Mouse (Mus musculus): Measurements from ENCODE around the gene Aqp1. TPM values are rescaled to one million over a fixed set of nuclear protein-coding genes. Genes with fewer than 3 reads are reported as not detected.

The Aqp1 gene
- polyA plus RNA-seq, 1 experiment from 2014 or later: 21.8 TPM

DNA sequence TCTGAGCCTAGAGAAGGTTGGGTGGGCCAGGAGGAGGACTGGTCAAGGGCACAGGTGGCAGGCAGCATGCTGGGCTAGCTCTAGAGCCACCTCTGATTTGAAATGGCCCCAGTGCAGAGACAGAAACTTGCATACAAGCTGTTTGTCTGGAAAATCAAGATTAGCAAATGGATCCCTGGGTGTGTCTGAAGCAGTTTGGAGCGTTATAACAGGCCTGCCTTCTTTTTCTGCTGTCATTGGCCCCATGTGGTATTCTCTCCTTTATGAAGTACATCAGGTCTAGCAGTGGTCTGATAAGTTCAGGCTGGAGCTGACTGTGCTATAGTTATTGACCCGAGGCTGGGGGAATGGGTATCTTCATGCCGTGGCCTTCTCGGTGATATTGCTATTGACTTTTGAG lies 22.3 kb upstream of the Aqp1 start:
- Histone ChIP-seq H3K9me3 (ENCODE audit: control insufficient read depth, low read length) (no peaks in the 10 kb centered on the region), H3K4me2 (ENCODE audit: low read depth, low read length) (no peak overlapping the region), H3K4me1 (ENCODE audit: control insufficient read depth, insufficient read depth, low read length) (peaks cover 4% of the 10 kb centered on the region; the same call in 1 of the 2 replicates), H3K9ac (ENCODE audit: low read depth, low read length) (no peak overlapping the region), H3K4me3 (ENCODE audit: low read length) (no peak overlapping the region), H3K27me3 (replicated peaks; ENCODE audit: control insufficient read depth, insufficient read depth, low read length) (no peaks in the 10 kb centered on the region), H3K36me3 (ENCODE audit: control insufficient read depth, insufficient read depth, low read length) (no peaks in the 10 kb centered on the region), H3K27ac (ENCODE audit: low read length) (no peak overlapping the region)
- 66% methylated on average over 4 of the region's 4 CpGs for WGBS
- peak; percentile 43 for ATAC-seq

DNA sequence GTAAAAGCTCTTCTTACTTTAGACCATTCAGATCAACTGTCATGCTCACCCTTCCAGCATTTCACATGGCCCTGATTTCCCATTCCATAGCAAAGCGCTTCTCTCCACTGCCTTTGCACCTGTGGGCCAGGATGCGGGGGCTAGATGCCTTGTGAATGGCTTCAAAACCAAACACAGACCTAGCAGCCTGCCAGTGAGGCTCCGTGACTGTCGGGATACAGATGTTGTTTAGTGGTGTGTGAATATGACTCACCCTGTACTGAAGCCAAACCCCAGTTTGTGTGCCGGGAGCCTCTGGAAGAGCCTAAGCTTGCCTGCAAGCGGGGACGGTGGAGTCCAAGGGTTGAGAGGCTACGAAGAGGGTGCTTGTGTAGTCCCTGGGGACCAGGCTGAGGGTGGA lies 21.6 kb upstream of the Aqp1 start:
- Histone ChIP-seq H3K4me3 (ENCODE audit: low read length) (no peak overlapping the region), H3K4me1 (ENCODE audit: control insufficient read depth, insufficient read depth, low read length) (peaks cover 9% of the 10 kb centered on the region), H3K9me3 (ENCODE audit: control insufficient read depth, low read length) (no peaks in the 10 kb centered on the region), H3K36me3 (ENCODE audit: control insufficient read depth, insufficient read depth, low read length) (no peaks in the 10 kb centered on the region), H3K4me2 (ENCODE audit: low read depth, low read length) (no peak overlapping the region), H3K9ac (ENCODE audit: low read depth, low read length) (no peak overlapping the region), H3K27me3 (replicated peaks; ENCODE audit: control insufficient read depth, insufficient read depth, low read length) (no peaks in the 10 kb centered on the region), H3K27ac (ENCODE audit: low read length) (no peak overlapping the region)
- WGBS: 72% methylated on average over 8 of the region's 8 CpGs
- ATAC-seq: peak; percentile 34; the same call in 1 of the 2 replicates

DNA sequence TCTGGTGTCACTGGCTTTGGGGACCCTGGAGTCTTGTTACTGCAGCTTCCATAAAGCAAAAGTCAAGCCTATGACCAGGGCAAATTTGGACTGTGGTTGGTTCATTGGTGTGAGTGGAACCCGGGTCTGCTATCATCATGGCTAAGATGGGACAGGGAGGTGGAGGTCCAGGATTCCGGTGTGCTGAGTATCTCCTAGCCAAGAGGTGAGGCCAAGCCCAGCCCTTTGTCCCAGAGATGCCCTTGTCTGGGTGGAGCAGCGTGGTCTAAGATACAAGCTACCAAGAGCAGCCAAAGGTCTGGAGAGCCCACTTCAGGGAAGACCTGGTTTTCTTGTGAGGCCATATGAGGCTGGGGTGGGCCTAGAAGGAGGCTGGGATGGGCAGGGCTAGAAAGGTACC lies 17.6 kb upstream of the Aqp1 start:
- H3K9ac ChIP-seq (ENCODE audit: low read depth, low read length): no peak overlapping the region
- no peak overlapping the region for H3K4me3 ChIP-seq (ENCODE audit: low read length)
- 97% methylated on average over 3 of the region's 3 CpGs for WGBS
- H3K4me1 ChIP-seq (ENCODE audit: control insufficient read depth, insufficient read depth, low read length): peaks cover 24% of the 10 kb centered on the region
- no peak overlapping the region for H3K27ac ChIP-seq (ENCODE audit: low read length)
- no peaks in the 10 kb centered on the region for H3K27me3 ChIP-seq (replicated peaks; ENCODE audit: control insufficient read depth, insufficient read depth, low read length)
- H3K36me3 ChIP-seq (ENCODE audit: control insufficient read depth, insufficient read depth, low read length): no peaks in the 10 kb centered on the region
- no peak for ATAC-seq
- H3K9me3 ChIP-seq (ENCODE audit: control insufficient read depth, low read length): no peaks in the 10 kb centered on the region
- H3K4me2 ChIP-seq (ENCODE audit: low read depth, low read length): no peak overlapping the region

DNA sequence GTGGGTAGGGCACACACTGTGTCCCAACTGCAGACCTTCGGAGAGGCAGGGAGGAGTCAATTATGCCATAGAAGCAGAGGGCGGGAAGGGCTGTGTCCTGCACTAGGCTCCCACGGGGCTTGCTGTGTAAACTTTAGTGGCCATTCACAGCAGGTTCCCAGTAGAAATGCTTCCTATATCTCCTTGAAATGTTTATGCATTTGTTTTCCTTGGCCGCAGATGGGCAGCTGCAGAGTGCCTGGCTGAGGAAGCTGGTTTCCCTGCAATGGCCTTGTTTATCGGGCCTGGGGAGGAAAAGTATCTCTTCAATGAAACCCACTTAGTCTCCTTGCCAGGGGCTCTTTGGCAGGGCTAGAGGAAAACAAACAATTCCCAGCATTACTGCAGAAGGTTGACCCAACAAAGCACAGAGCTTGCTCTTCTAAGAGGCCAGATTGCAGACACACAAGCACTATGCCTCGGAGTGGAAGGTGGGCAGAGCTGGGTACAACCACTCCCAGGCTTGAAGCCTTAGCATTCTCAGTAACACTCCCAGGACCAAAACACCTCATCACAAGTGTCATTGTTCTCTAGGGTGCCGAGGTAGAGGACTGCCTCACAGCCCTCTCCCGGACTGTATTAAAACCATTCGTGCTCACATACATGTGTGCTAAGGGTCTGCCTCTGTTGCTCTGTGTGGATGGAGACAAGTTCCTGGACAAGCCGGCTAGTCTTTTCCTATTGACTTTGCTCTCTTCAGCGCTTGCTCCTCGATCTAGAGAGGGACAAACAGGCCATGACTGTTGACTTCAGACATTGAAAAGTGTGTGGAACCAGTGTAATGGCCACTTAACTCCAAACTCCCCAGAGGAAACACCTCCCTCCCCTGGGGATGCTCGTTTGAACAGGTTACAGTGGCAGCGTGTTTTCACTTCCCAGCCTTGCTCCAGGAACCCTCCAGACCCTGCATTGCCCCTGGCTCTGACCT lies 16.4 kb upstream of the Aqp1 start:
- Histone ChIP-seq H3K9me3 (ENCODE audit: control insufficient read depth, low read length) (no peaks in the 10 kb centered on the region), H3K4me2 (ENCODE audit: low read depth, low read length) (no peak overlapping the region), H3K4me3 (ENCODE audit: low read length) (no peak overlapping the region), H3K36me3 (ENCODE audit: control insufficient read depth, insufficient read depth, low read length) (no peaks in the 10 kb centered on the region), H3K9ac (ENCODE audit: low read depth, low read length) (no peak overlapping the region), H3K4me1 (ENCODE audit: control insufficient read depth, insufficient read depth, low read length) (peaks cover 27% of the 10 kb centered on the region), H3K27ac (ENCODE audit: low read length) (0 out of 2 replicates have a peak overlapping the region, but pooled peaks have one; percentile 7), H3K27me3 (replicated peaks; ENCODE audit: control insufficient read depth, insufficient read depth, low read length) (no peaks in the 10 kb centered on the region)
- 65% methylated on average over 14 of the region's 14 CpGs for WGBS
- no peak for ATAC-seq

DNA sequence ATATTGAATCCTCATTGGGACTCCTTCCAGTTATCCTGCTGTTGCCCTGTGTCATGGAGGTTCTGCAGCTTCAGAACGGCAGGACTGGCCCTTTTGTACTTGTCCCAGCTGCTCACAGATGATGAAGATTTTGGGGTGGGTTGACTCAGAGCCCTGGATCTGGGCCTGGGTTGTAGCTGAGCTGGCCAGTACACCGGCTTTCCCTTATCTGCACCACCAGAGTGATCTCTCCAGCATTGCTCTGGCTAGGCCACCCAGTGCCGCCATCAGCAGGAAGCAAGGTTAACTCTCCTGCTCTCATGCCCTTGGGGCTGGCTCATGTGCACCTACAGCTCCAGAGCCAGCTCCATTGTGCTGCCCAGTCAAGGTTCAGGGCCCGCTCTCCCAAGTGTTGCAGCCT lies 15.3 kb upstream of the Aqp1 start:
- no peaks in the 10 kb centered on the region for H3K9me3 ChIP-seq (ENCODE audit: control insufficient read depth, low read length)
- H3K4me1 ChIP-seq (ENCODE audit: control insufficient read depth, insufficient read depth, low read length): peaks cover 32% of the 10 kb centered on the region
- H3K4me3 ChIP-seq (ENCODE audit: low read length): no peak overlapping the region
- no peak for ATAC-seq
- H3K36me3 ChIP-seq (ENCODE audit: control insufficient read depth, insufficient read depth, low read length): no peaks in the 10 kb centered on the region
- no peaks in the 10 kb centered on the region for H3K27me3 ChIP-seq (replicated peaks; ENCODE audit: control insufficient read depth, insufficient read depth, low read length)
- no peak overlapping the region for H3K4me2 ChIP-seq (ENCODE audit: low read depth, low read length)
- no peak overlapping the region for H3K9ac ChIP-seq (ENCODE audit: low read depth, low read length)
- no peak overlapping the region for H3K27ac ChIP-seq (ENCODE audit: low read length)
- 73% methylated on average over 4 of the region's 4 CpGs for WGBS

DNA sequence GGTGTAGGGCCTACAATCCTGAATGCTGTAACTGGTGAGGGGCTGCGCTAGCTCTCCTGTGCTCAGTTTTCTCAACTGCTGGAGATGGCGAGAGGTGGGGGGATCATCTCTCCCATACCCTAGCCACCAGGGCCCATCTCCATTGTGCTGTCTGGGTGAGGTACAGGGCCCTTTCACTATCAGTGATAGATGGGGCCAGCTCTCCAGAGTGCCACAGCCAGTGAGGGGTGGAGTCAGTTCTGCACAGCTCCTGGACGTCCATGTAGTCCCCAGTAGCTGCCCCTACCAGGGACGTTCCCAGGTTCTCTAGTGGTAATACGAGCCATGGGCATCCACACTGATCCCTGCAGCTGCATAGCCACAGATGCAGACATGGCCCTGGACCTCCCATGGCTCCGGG lies 14.7 kb upstream of the Aqp1 start:
- ATAC-seq: no peak
- no peaks in the 10 kb centered on the region for H3K9me3 ChIP-seq (ENCODE audit: control insufficient read depth, low read length)
- H3K27ac ChIP-seq (ENCODE audit: low read length): no peak overlapping the region
- no peaks in the 10 kb centered on the region for H3K27me3 ChIP-seq (replicated peaks; ENCODE audit: control insufficient read depth, insufficient read depth, low read length)
- H3K9ac ChIP-seq (ENCODE audit: low read depth, low read length): no peak overlapping the region
- 70% methylated on average over 6 of the region's 6 CpGs for WGBS
- H3K4me1 ChIP-seq (ENCODE audit: control insufficient read depth, insufficient read depth, low read length): peaks cover 32% of the 10 kb centered on the region
- H3K4me2 ChIP-seq (ENCODE audit: low read depth, low read length): no peak overlapping the region
- H3K36me3 ChIP-seq (ENCODE audit: control insufficient read depth, insufficient read depth, low read length): no peaks in the 10 kb centered on the region
- no peak overlapping the region for H3K4me3 ChIP-seq (ENCODE audit: low read length)

DNA sequence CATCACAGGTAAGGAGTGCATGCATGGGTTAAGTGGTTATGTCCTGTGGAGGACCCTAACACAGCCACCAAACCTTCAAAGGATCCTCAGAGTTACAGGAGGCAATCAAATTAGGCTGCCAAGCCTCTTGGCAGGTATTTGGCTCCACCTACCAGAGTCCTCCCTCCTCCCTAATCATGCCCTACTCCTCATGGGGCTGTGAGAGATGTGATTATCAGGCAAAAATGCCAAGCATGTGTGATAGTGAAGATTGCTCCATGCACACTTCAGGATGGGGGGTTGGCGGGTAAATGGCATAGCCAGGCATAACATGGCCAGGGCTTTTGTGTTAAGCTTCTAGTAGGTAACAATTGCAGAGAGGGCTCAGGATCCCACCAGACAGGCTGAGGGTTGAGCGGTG lies 13.3 kb upstream of the Aqp1 start:
- Histone ChIP-seq H3K4me1 (ENCODE audit: control insufficient read depth, insufficient read depth, low read length) (peaks cover 44% of the 10 kb centered on the region), H3K27me3 (replicated peaks; ENCODE audit: control insufficient read depth, insufficient read depth, low read length) (no peaks in the 10 kb centered on the region), H3K27ac (ENCODE audit: low read length) (peak overlapping the region; percentile 86), H3K36me3 (ENCODE audit: control insufficient read depth, insufficient read depth, low read length) (no peaks in the 10 kb centered on the region), H3K4me3 (ENCODE audit: low read length) (no peak overlapping the region), H3K4me2 (ENCODE audit: low read depth, low read length) (0 out of 2 replicates have a peak overlapping the region, but pooled peaks have one; percentile 49), H3K9ac (ENCODE audit: low read depth, low read length) (no peak overlapping the region), H3K9me3 (ENCODE audit: control insufficient read depth, low read length) (no peaks in the 10 kb centered on the region)
- no peak for ATAC-seq
- WGBS: 86% methylated on average over 2 of the region's 2 CpGs

DNA sequence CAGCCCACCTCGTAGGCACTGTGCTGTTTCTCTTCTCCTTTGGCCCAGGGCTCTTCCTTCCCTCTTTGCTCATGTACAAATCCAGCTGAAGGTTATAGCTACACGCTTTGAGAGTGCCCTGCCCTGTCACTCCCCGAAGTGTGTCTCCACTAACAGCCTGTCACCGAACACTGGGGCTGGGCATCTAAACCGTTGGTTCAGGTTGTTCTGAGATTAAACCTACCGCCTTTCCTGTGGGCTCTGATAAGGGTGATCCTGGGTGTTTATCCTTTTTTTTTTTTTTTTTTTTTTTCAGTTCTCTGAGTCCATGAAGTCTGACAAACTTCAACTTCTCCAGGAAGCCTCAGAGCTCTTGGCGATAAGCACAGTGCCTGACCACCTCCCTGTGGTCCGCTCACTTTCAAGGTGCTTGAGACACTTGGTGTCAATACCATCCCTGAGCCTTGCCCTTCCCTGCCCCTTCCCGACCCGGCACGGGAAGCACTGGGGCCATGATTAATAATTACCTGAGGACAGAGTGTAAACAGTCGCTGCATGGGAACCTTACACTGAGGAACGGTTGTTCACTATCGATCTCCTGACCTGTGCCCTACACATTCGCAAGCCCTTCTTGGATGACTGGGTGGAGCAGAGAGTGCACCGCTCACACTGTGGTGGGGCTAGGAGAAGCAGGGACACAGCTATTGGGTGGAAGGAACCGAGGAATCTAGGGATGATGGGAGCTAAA lies 12.2 kb upstream of the Aqp1 start:
- WGBS: 54% methylated on average over 17 of the region's 17 CpGs
- H3K4me2 ChIP-seq (ENCODE audit: low read depth, low read length): peak overlapping the region; percentile 49
- H3K9ac ChIP-seq (ENCODE audit: low read depth, low read length): 0 out of 2 replicates have a peak overlapping the region, but pooled peaks have one; percentile 6
- no peaks in the 10 kb centered on the region for H3K9me3 ChIP-seq (ENCODE audit: control insufficient read depth, low read length)
- no peaks in the 10 kb centered on the region for H3K36me3 ChIP-seq (ENCODE audit: control insufficient read depth, insufficient read depth, low read length)
- ATAC-seq: peak; percentile 94
- H3K4me1 ChIP-seq (ENCODE audit: control insufficient read depth, insufficient read depth, low read length): peaks cover 47% of the 10 kb centered on the region
- no peak overlapping the region for H3K4me3 ChIP-seq (ENCODE audit: low read length)
- H3K27me3 ChIP-seq (replicated peaks; ENCODE audit: control insufficient read depth, insufficient read depth, low read length): no peaks in the 10 kb centered on the region
- H3K27ac ChIP-seq (ENCODE audit: low read length): peak overlapping the region; percentile 86

DNA sequence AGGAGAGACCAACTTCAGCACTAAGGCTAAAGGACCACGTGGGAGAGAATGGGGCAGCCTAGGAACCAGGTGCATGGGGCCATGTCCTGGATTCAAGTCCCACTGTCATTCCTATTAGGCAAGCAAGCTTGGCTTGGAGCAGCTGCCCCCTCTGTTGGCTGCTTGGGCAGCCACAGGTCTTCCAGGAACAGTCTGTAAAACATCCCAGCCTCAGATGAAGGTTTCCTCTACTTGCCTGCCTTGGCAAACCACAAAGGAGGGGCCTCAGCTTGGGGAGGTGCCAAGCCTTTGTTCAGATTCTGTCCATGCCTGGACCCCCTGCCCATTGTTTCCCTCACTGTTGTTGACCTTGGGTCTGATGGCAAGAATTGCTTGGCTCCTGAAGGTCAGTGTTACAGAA lies 11.4 kb upstream of the Aqp1 start:
- ATAC-seq: peak; percentile 39
- no peaks in the 10 kb centered on the region for H3K27me3 ChIP-seq (replicated peaks; ENCODE audit: control insufficient read depth, insufficient read depth, low read length)
- WGBS: 44% methylated on average over 1 of the region's 1 CpGs
- peaks cover 40% of the 10 kb centered on the region for H3K4me1 ChIP-seq (ENCODE audit: control insufficient read depth, insufficient read depth, low read length)
- H3K9me3 ChIP-seq (ENCODE audit: control insufficient read depth, low read length): no peaks in the 10 kb centered on the region
- no peak overlapping the region for H3K9ac ChIP-seq (ENCODE audit: low read depth, low read length)
- H3K4me3 ChIP-seq (ENCODE audit: low read length): no peak overlapping the region
- no peaks in the 10 kb centered on the region for H3K36me3 ChIP-seq (ENCODE audit: control insufficient read depth, insufficient read depth, low read length)
- H3K27ac ChIP-seq (ENCODE audit: low read length): peak overlapping the region; percentile 66
- peak overlapping the region; percentile 3; the same call in 1 of the 2 replicates for H3K4me2 ChIP-seq (ENCODE audit: low read depth, low read length)

Data from intestine, embryonic 16.5 days (tissue).